19 mouse cellular contexts compared by ENCODE assay signal in the genomic region with DNA sequence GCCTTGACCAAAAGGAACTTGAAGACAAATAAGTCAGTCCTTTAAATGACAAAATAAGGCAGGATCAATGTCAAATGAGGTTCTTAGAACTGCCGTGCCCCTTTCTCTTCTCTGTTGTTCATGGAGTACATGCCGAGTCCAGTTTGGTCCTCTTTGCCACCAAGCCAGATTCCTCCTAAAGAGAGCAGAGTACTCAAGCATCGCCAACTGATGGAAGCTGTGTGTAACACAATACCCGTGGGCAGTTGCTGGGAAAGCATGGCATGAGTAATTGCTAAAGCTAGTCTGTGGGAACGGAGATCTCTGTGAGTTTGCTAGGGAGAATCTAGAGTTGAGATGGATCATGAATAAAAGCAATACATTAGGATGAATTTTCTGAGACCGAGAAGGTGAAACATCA.
A peak's percentile ranks its signal among the peaks of the same experiment; 100 is the strongest.
DNase-seq lines count a peak whose midpoint lies in the region; ATAC-seq and TF ChIP-seq lines count a peak whose summit lies in the region.
"Had no signal": no experiment of that assay in that cellular context is flagged by ENCODE, and none has a peak within 500 bp of the region (broad histone marks: within the 10 kb centered on the region; RNA-seq: fewer than 3 reads in every experiment).

No protein-coding gene starts in this region.

- H3K27me3 ChIP-seq in Patski, result no peaks in the 10 kb centered on the region
- H3K27me3 ChIP-seq: heart, embryonic 15.5 days; liver, embryonic 12.5 days; midbrain, embryonic 15.5 days; neural tube, embryonic 15.5 days had no signal

- DNase-seq in gastrocnemius, adult 2 months, result peak; percentile 50
- no peak for DNase-seq in gastrocnemius, postnatal 4 days (ENCODE audit: low spot score in 2 of 2)
- DNase-seq in layer of hippocampus, adult 2 months (ENCODE audit: low spot score in 2 of 2), result peak in 1 of 2 experiments; percentile 25
- no peak for DNase-seq in layer of hippocampus, postnatal 10 days (ENCODE audit: low spot score in 2 of 2)
- DNase-seq in Patski (ENCODE audit: low read depth, low spot score), result peak; percentile 35
- peak; percentile 30 for DNase-seq in skeletal muscle tissue, adult 2 months (ENCODE audit: low read depth, low spot score)
- DNase-seq in heart, postnatal 4 days, result no peak
- DNase-seq: adrenal gland, postnatal 14 days; cerebellum, adult 11 months; lung, adult 2 months; lung, postnatal 36 days; right cerebral cortex, postnatal 4 days had no signal

- H3K27ac ChIP-seq in gastrocnemius, adult 2 months, result peak overlapping the region; percentile 9
- peak overlapping the region; percentile 90 for H3K27ac ChIP-seq in layer of hippocampus, adult 2 months
- H3K27ac ChIP-seq: heart, embryonic 15.5 days; liver, embryonic 12.5 days; midbrain, embryonic 15.5 days; neural tube, embryonic 15.5 days; stomach, postnatal 0 days had no signal

- in situ Hi-C loops in Patski (cut with MboI; ENCODE audit: low pct_unique_long_range_greater_than_20kb), result no loop called here

- H3K4me3 ChIP-seq in gastrocnemius, adult 2 months, result no peak overlapping the region
- no peak overlapping the region for H3K4me3 ChIP-seq in layer of hippocampus, adult 2 months
- H3K4me3 ChIP-seq: heart, embryonic 15.5 days; liver, embryonic 12.5 days; midbrain, embryonic 15.5 days; neural tube, embryonic 15.5 days had no signal

- POLR2A ChIA-PET in Patski (lab: Charles Lee), result interaction anchor here (0.5 kb wide), 1 partner anchor 104 kb away, joined by 3 read pairs; no protein-coding TSS in a partner anchor

- ATAC-seq in Patski, result peak; percentile 89
- ATAC-seq: activated CD4-positive, CD25-positive, alpha-beta regulatory T cell, adult 4 months; forebrain, embryonic 14.5 days; liver, embryonic 12.5 days; midbrain, embryonic 15.5 days had no signal

- intact Hi-C loops in gastrocnemius, adult 2 months (cut with DNase I), result no loop called here

- CTCF ChIA-PET in Patski (lab: Charles Lee), result no interaction called here

- TF ChIP-seq CTCF in gastrocnemius, adult 2 months (IDR thresholded peaks at IDR 0.05), result no peak
- no peak for TF ChIP-seq CTCF in layer of hippocampus, adult 2 months (conservative IDR thresholded peaks at IDR 0.05)
- no peak for TF ChIP-seq CTCF in Patski (IDR thresholded peaks at IDR 0.05)

Comparison
In these comparisons a context has a peak if more than half of its experiments do, and no peak if none do; other contexts are left out.
1. DNase-seq: peak in gastrocnemius, adult 2 months (single experiment), Patski (single experiment) and skeletal muscle tissue, adult 2 months (single experiment); none in gastrocnemius, postnatal 4 days (0 of 2), layer of hippocampus, postnatal 10 days (0 of 2) and heart, postnatal 4 days (single experiment).